9 mouse cellular contexts compared by ENCODE assay signal in the genomic region with DNA sequence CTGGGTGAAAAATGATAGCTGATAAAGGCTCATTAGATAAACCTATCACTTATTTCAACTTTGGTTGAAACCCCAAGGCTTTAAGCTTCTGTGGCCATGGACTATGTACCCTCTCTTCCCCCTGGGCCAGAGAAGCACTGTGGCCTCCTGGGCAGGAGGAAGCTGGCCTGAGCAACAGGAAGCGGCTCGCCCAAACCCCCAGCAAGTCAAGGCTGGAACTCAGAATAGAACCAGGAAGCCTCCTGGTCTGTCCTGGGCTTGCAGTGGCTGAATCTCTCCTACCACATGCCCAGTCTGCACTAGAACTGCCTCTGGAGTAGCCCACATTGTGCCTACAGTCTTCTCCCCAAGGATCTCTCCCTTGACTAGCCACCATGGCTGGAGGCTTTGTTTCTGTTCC. TPM values are rescaled to one million over a fixed set of nuclear protein-coding genes. Genes with fewer than 3 reads are reported as not detected.
A peak's percentile ranks its signal among the peaks of the same experiment; 100 is the strongest.
DNase-seq lines count a peak whose midpoint lies in the region; ATAC-seq and TF ChIP-seq lines count a peak whose summit lies in the region.
"Had no signal": no experiment of that assay in that cellular context is flagged by ENCODE, and none has a peak within 500 bp of the region (broad histone marks: within the 10 kb centered on the region; RNA-seq: fewer than 3 reads in every experiment).

No protein-coding gene starts in this region.

- no peak overlapping the region for H3K4me2 ChIP-seq in forebrain, embryonic 15.5 days (replicated peaks)
- no peak overlapping the region for H3K4me2 ChIP-seq in midbrain, embryonic 13.5 days (replicated peaks)
- no peak overlapping the region for H3K4me2 ChIP-seq in midbrain, embryonic 11.5 days
- no peak overlapping the region for H3K4me2 ChIP-seq in limb, embryonic 13.5 days (replicated peaks)
- H3K4me2 ChIP-seq: hindbrain, embryonic 15.5 days had no signal

- H3K36me3 ChIP-seq in forebrain, embryonic 10.5 days (replicated peaks): peaks cover 30% of the 10 kb centered on the region
- no peaks in the 10 kb centered on the region for H3K36me3 ChIP-seq in forebrain, embryonic 15.5 days
- H3K36me3 ChIP-seq in midbrain, embryonic 13.5 days: no peaks in the 10 kb centered on the region
- H3K36me3 ChIP-seq in midbrain, embryonic 11.5 days (ENCODE audit: control insufficient read depth, insufficient read depth, low read length): no peaks in the 10 kb centered on the region
- H3K36me3 ChIP-seq in limb, embryonic 13.5 days: peaks cover 8% of the 10 kb centered on the region; the same call in 1 of the 2 replicates
- H3K36me3 ChIP-seq: hindbrain, embryonic 15.5 days had no signal

- WGBS in forebrain, embryonic 10.5 days: 87% methylated on average over 2 of the region's 2 CpGs
- 96% methylated on average over 2 of the region's 2 CpGs for WGBS in forebrain, embryonic 15.5 days
- 94% methylated on average over 2 of the region's 2 CpGs for WGBS in midbrain, embryonic 13.5 days
- 86% methylated on average over 2 of the region's 2 CpGs for WGBS in midbrain, embryonic 11.5 days
- 96% methylated on average over 2 of the region's 2 CpGs for WGBS in limb, embryonic 13.5 days
- WGBS in olfactory bulb, adult 2 months: 97% methylated on average over 2 of the region's 2 CpGs

- peaks cover 23% of the 10 kb centered on the region for H3K4me1 ChIP-seq in forebrain, embryonic 10.5 days
- H3K4me1 ChIP-seq in forebrain, embryonic 15.5 days: no peaks in the 10 kb centered on the region
- no peaks in the 10 kb centered on the region for H3K4me1 ChIP-seq in midbrain, embryonic 13.5 days (replicated peaks)
- H3K4me1 ChIP-seq in midbrain, embryonic 11.5 days (ENCODE audit: control insufficient read depth, insufficient read depth, low read length): no peaks in the 10 kb centered on the region
- H3K4me1 ChIP-seq in limb, embryonic 13.5 days: no peaks in the 10 kb centered on the region
- peaks cover 20% of the 10 kb centered on the region for H3K4me1 ChIP-seq in olfactory bulb, adult 2 months (ENCODE audit: control insufficient read depth, insufficient read depth, low read length)
- H3K4me1 ChIP-seq: hindbrain, embryonic 15.5 days had no signal

- H3K27me3 ChIP-seq in forebrain, embryonic 10.5 days (ENCODE audit: poor library complexity, severe bottlenecking): no peaks in the 10 kb centered on the region
- no peaks in the 10 kb centered on the region for H3K27me3 ChIP-seq in forebrain, embryonic 15.5 days
- no peaks in the 10 kb centered on the region for H3K27me3 ChIP-seq in midbrain, embryonic 13.5 days
- no peaks in the 10 kb centered on the region for H3K27me3 ChIP-seq in midbrain, embryonic 11.5 days (ENCODE audit: control insufficient read depth, insufficient read depth, low read length)
- H3K27me3 ChIP-seq in limb, embryonic 13.5 days: no peaks in the 10 kb centered on the region
- H3K27me3 ChIP-seq: hindbrain, embryonic 15.5 days had no signal

- H3K9ac ChIP-seq in forebrain, embryonic 15.5 days (replicated peaks): no peak overlapping the region
- no peak overlapping the region for H3K9ac ChIP-seq in midbrain, embryonic 13.5 days (replicated peaks)
- no peak overlapping the region for H3K9ac ChIP-seq in midbrain, embryonic 11.5 days (ENCODE audit: low read length)
- no peak overlapping the region for H3K9ac ChIP-seq in limb, embryonic 13.5 days
- H3K9ac ChIP-seq: hindbrain, embryonic 15.5 days had no signal

- peak overlapping the region; percentile 58 for H3K27ac ChIP-seq in forebrain, embryonic 10.5 days
- no peak overlapping the region for H3K27ac ChIP-seq in forebrain, embryonic 15.5 days (replicated peaks)
- H3K27ac ChIP-seq in midbrain, embryonic 13.5 days: 0 out of 2 replicates have a peak overlapping the region, but pooled peaks have one; percentile 35
- no peak overlapping the region for H3K27ac ChIP-seq in midbrain, embryonic 11.5 days (ENCODE audit: low read depth, low read length)
- H3K27ac ChIP-seq in limb, embryonic 13.5 days: peak overlapping the region; percentile 52
- peak overlapping the region; percentile 12; the same call in 1 of the 2 replicates for H3K27ac ChIP-seq in olfactory bulb, adult 2 months (ENCODE audit: insufficient read depth, low read depth, low read length)
- H3K27ac ChIP-seq: hindbrain, embryonic 15.5 days had no signal

- H3K9me3 ChIP-seq in forebrain, embryonic 10.5 days: no peaks in the 10 kb centered on the region
- no peaks in the 10 kb centered on the region for H3K9me3 ChIP-seq in forebrain, embryonic 15.5 days
- no peaks in the 10 kb centered on the region for H3K9me3 ChIP-seq in midbrain, embryonic 13.5 days
- no peaks in the 10 kb centered on the region for H3K9me3 ChIP-seq in midbrain, embryonic 11.5 days (ENCODE audit: control insufficient read depth, low read length)
- no peaks in the 10 kb centered on the region for H3K9me3 ChIP-seq in limb, embryonic 13.5 days
- H3K9me3 ChIP-seq: hindbrain, embryonic 15.5 days had no signal

- no peak overlapping the region for H3K4me3 ChIP-seq in forebrain, embryonic 10.5 days
- H3K4me3 ChIP-seq in forebrain, embryonic 15.5 days: no peak overlapping the region
- no peak overlapping the region for H3K4me3 ChIP-seq in midbrain, embryonic 13.5 days (replicated peaks)
- H3K4me3 ChIP-seq in midbrain, embryonic 11.5 days (ENCODE audit: low read depth, low read length): no peak overlapping the region
- no peak overlapping the region for H3K4me3 ChIP-seq in limb, embryonic 13.5 days
- H3K4me3 ChIP-seq in olfactory bulb, adult 2 months (ENCODE audit: insufficient read depth, low read depth, low read length): no peak overlapping the region
- H3K4me3 ChIP-seq: hindbrain, embryonic 15.5 days had no signal

- no peak for ATAC-seq in forebrain, embryonic 15.5 days (replicated peaks)
- no peak for ATAC-seq in midbrain, embryonic 13.5 days
- ATAC-seq in midbrain, embryonic 11.5 days (ENCODE audit: low FRiP score): no peak
- no peak for ATAC-seq in limb, embryonic 13.5 days (ENCODE audit: low FRiP score, low read depth)
- no peak for ATAC-seq in CD4-positive, CD25-positive, alpha-beta regulatory T cell, adult 4 months

- TF ChIP-seq CTCF in olfactory bulb, adult 2 months (IDR thresholded peaks at IDR 0.05; ENCODE audit: insufficient read depth, low read depth, low read length): no peak

- DNase-seq in forebrain, embryonic 10.5 days (ENCODE audit: extremely low spot score, low spot score): no peak
- DNase-seq in midbrain, embryonic 11.5 days (ENCODE audit: low spot score, missing footprints): no peak
- no peak for DNase-seq in cerebellum, postnatal 36 days

- no peak for TF ChIP-seq POLR2A in olfactory bulb, adult 2 months (IDR thresholded peaks at IDR 0.05; ENCODE audit: insufficient read depth, low read depth, low read length)

RNA-seq across cellular contexts. Expression of gene Poc1a, which starts 27.7 kb away (rescaled TPM):
- 42.7 and 46.4 TPM in 2 replicates for polyA plus RNA-seq in forebrain, embryonic 10.5 days (2016; fragmentation: Nextera tagmentation; extraction: Ambion mirVana)
- 13.1 and 13.4 TPM in 2 replicates for polyA plus RNA-seq in forebrain, embryonic 15.5 days (2015; fragmentation: Nextera tagmentation; extraction: Ambion mirVana)
- polyA plus RNA-seq in midbrain, embryonic 13.5 days (2015; fragmentation: Nextera tagmentation; extraction: Ambion mirVana): 10.6 and 13.5 TPM in 2 replicates
- 29.4 and 30.9 TPM in 2 replicates for polyA plus RNA-seq in midbrain, embryonic 11.5 days (2014; fragmentation: Nextera tagmentation; extraction: Ambion mirVana)
- 23.8 and 24.0 TPM in 2 replicates for polyA plus RNA-seq in limb, embryonic 13.5 days (2015; fragmentation: Nextera tagmentation; extraction: Ambion mirVana)
- not detected in 2 replicates for polyA plus RNA-seq in olfactory bulb, adult 2 months (2012; ENCODE audit: insufficient read depth, insufficient read length, low replicate concordance, missing spikeins)
- 1 to 10 TPM; 2.3 to 8.0 TPM for polyA plus RNA-seq in CD4-positive, CD25-positive, alpha-beta regulatory T cell, adult 4 months (2017; shearing (Covaris generic))

RNA-seq across cellular contexts. Expression of gene Dusp7, which starts 59.9 kb away (rescaled TPM):
- 17.6 and 18.9 TPM in 2 replicates for polyA plus RNA-seq in forebrain, embryonic 10.5 days (2016; fragmentation: Nextera tagmentation; extraction: Ambion mirVana)
- 9.2 and 10.4 TPM in 2 replicates for polyA plus RNA-seq in forebrain, embryonic 15.5 days (2015; fragmentation: Nextera tagmentation; extraction: Ambion mirVana)
- 9.0 and 9.4 TPM in 2 replicates for polyA plus RNA-seq in midbrain, embryonic 13.5 days (2015; fragmentation: Nextera tagmentation; extraction: Ambion mirVana)
- polyA plus RNA-seq in midbrain, embryonic 11.5 days (2014; fragmentation: Nextera tagmentation; extraction: Ambion mirVana): 16.1 and 17.0 TPM in 2 replicates
- polyA plus RNA-seq in limb, embryonic 13.5 days (2015; fragmentation: Nextera tagmentation; extraction: Ambion mirVana): 40.5 and 41.1 TPM in 2 replicates
- not detected in 2 replicates for polyA plus RNA-seq in olfactory bulb, adult 2 months (2012; ENCODE audit: insufficient read depth, insufficient read length, low replicate concordance, missing spikeins)
- 10 to 100 TPM; 16.2 to 21.1 TPM for polyA plus RNA-seq in CD4-positive, CD25-positive, alpha-beta regulatory T cell, adult 4 months (2017; shearing (Covaris generic))

Comparison
In these comparisons a context has a peak if more than half of its experiments do, and no peak if none do; other contexts are left out.
1. H3K27ac ChIP-seq: peak in forebrain, embryonic 10.5 days (single experiment), midbrain, embryonic 13.5 days (single experiment), limb, embryonic 13.5 days (single experiment) and olfactory bulb, adult 2 months (single experiment); none in forebrain, embryonic 15.5 days (single experiment) and midbrain, embryonic 11.5 days (single experiment).
2. RNA of gene Dusp7, which starts 59.9 kb away (polyA plus RNA-seq): 40.5 to 41.1 TPM in limb, embryonic 13.5 days, 16.2 to 21.1 TPM in CD4-positive, CD25-positive, alpha-beta regulatory T cell, adult 4 months, 17.6 to 18.9 TPM in forebrain, embryonic 10.5 days, 16.1 to 17.0 TPM in midbrain, embryonic 11.5 days, 9.0 to 9.4 TPM in midbrain, embryonic 13.5 days and 9.2 to 10.4 TPM in forebrain, embryonic 15.5 days; not detected in olfactory bulb, adult 2 months; every median in the first group is over 10 times any median in the second.